Mouse (Mus musculus) macrophage (primary cell): ENCODE data around the gene Clec4a1. TPM values are rescaled to one million over a fixed set of nuclear protein-coding genes. Genes with fewer than 3 reads are reported as not detected.

Source experiments
- H3K27ac ChIP-seq: fragments of 350-480 bp; formaldehyde crosslinking; 2 replicates; pipeline ENCODE4 v1.9.0; 2021
- H3K36me3 ChIP-seq: fragments of 350-480 bp; formaldehyde crosslinking; 2 replicates; pipeline ENCODE4 v1.9.0; 2021; ENCODE audit errors: inconsistent target
- H3K4me3 ChIP-seq: fragments of 350-480 bp; formaldehyde crosslinking; 2 replicates; pipeline ENCODE4 v1.9.0; 2021; ENCODE audit errors: inconsistent target
- H3K79me2 ChIP-seq: fragments of 350-480 bp; formaldehyde crosslinking; 2 replicates; pipeline ENCODE4 v1.9.0; 2021; ENCODE audit errors: inconsistent target
- WGBS: methylation state at CpG from one replicate; pipeline ENCODE4 v1.1.7; 2026; ENCODE audit warnings: inconsistent platforms; ENCODE audit not compliant: missing documents; 5-methylcytosine and 5-hydroxymethylcytosine counted together
- polyA plus RNA-seq: library from polyadenylated mRNA; stranded (reverse); fragments of 250-400 nt; gene quantifications from 3 replicates; pipeline ENCODE4 v1.2.4, GENCODE M21; 2018; ENCODE audit warnings: inconsistent platforms
- total RNA-seq, 78 experiments: library from RNA; depleted of rRNA; stranded (reverse); fragments of 250-400 nt; gene quantifications; 1 replicate in 9 of 78; 2 replicates in 24 of 78; 3 replicates in 43 of 78; 4 replicates in 2 of 78; pipeline ENCODE4 v1.2.4; 2018; ENCODE audit warnings: inconsistent platforms in 56 of 78

Clec4a1 gene
- 100 to 1,000 TPM in 13 of 26 experiments, 10 to 100 TPM in 13; 28.6 to 298 (median 102) TPM for total RNA-seq (2018; cell fraction: chromatin; rRNA removed)
- 100 to 1,000 TPM; 149 to 740 (median 378) TPM for total RNA-seq (2018; cell fraction: cytosol; rRNA removed)
- total RNA-seq (2018; cell fraction: nucleus; rRNA removed): 100 to 1,000 TPM in 25 of 26 experiments, 10 to 100 TPM in 1; 48.5 to 598 (median 241) TPM
- 65.6 to 266 TPM (median 257 TPM) in 3 replicates for polyA plus RNA-seq

DNA sequence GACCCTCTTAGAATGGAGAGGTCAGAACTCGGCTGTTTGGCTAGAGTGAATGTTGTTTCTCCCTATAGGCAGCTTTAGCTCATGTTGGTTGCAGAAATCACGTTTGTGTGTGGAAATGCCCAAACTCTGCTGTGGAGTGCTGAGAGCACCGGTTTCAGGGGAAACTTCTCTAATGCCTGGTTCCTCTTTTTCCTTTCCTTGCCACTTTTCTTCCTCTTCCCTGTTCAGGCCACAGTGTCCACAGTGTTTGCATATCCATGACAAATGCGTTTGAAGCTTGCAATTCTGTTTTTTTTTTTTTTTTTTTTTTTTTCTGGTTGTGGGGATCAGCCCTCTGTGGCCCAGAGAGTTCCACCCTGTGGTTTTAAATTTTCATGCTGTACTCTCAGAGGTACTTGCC, at the start of gene Clec4a1:
TSS of gene Clec4a1 (plus strand) at position 398 of the 400 bp plus-strand sequence.
- Histone ChIP-seq H3K36me3 (peaks cover 7% of the 10 kb centered on the region; the same call in 1 of the 2 replicates), H3K4me3 (peak within 1 kb of the TSS; percentile 22), H3K27ac (peak within 1 kb of the TSS; percentile 95), H3K79me2 (peaks cover 47% of the 10 kb centered on the region; the same call in 1 of the 2 replicates)
- WGBS: 0% methylated on average over 4 of the region's 4 CpGs

DNA sequence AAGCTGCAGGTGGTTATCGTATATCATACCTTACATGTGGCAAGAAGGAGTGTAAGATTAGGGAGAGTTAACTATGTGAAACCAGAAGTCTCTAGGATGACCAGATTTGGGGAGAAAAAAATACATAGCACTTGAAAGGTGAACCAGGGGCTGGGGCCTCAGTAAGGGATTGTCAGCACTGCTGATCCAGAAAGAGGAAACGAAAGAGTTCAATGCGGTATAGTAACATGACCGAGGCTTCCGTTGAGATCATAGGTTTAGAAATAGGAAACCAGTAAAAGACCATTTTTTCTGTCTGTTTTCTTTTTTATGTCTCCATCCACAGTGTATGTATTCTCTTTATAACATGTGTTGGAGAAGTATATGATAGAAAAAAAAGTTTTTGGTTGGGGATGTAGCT, 48.8 kb upstream of the Clec4a1 start:
- Histone ChIP-seq H3K27ac (peak overlapping the region; percentile 99), H3K79me2 (peaks cover 49% of the 10 kb centered on the region), H3K36me3 (peaks cover 6% of the 10 kb centered on the region; the same call in 1 of the 2 replicates), H3K4me3 (no peak overlapping the region)
- 0% methylated on average over 5 of the region's 5 CpGs for WGBS

DNA sequence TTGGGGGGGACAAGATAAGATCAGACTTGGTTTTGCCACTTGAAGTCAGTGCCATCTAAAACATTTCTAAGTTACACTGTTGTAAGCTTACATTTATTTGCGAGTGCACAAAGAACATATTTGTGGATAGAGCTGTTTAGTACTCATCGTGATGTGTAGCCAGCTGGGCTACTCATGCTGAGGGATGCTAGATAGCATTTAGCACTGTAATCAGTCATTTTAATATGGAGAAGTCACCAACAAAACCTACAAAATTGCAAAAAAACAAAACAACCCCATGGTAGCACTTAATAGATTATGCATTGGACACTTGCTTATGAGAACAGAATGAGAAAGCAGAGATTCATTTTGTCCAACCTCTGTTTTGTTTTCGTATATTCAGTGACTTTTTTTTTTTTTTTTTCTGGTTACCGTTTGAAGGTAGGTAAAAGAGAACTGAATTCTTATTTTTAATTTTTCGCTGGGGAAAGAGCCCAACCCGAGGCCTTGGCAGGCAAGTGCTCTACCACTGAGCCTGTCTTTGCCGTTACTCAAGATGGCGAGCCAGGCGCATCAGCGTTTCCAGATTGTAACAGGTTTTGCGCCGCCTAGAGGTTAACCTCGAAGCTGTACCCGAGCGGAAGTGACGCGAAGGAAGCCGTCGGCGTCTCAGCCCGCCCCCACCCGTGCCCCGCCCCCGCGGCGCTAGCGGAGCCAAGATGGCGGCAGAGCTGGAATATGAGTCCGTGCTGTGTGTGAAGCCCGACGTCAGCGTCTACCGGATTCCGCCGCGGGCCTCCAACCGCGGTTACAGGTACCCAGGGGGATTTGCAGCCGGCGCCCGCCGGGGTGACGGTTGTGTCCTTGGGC, 47.6 kb upstream of the Clec4a1 start, which contains the start of gene Necap1:
TSS of gene Necap1 (plus strand) at position 604 of the 849 bp plus-strand sequence.
- 9% methylated on average over 36 of the region's 43 CpGs for WGBS
- Histone ChIP-seq H3K36me3 (peaks cover 17% of the 10 kb centered on the region; the same call in 1 of the 2 replicates), H3K27ac (peak within 1 kb of the TSS; percentile 99), H3K4me3 (peak within 1 kb of the TSS; percentile 78), H3K79me2 (peaks cover 62% of the 10 kb centered on the region)

DNA sequence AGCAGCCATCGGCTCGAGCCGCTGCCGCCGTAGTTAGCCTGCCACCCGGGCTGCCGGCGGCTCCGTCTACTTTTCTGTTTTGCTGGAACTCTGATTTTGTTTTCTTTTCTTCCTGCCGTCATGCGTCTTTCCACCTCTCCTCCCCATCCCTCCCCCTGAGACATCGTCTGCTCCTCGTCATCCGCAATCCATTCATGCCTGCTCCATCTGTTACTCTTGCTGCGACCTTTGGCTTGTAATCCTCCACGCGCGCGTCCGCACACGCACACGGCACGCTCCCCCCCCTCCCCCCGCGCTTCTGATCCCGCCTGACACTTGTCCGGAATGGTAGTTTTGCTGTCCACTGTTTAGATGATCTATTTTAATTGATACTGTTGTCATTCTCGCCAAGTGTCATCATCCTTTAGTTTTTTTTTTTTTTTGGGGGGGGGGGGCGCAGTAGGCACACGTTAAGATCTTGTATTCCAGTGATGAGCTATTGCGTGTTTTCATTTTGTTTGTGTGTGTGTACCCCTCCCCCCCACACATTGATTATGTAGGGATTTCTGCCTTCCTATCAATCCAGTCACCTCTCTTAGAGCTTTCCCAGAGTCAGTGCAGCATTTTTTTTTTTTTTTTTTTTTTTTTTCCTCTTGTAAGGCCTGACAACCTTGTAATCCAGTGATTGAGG, 46.8 kb upstream of the Clec4a1 start:
- H3K36me3 ChIP-seq: peaks cover 24% of the 10 kb centered on the region; the same call in 1 of the 2 replicates
- WGBS: 0% methylated on average over 20 of the region's 31 CpGs
- H3K79me2 ChIP-seq: peaks cover 70% of the 10 kb centered on the region
- H3K4me3 ChIP-seq: peak overlapping the region; percentile 78
- peak overlapping the region; percentile 99 for H3K27ac ChIP-seq

DNA sequence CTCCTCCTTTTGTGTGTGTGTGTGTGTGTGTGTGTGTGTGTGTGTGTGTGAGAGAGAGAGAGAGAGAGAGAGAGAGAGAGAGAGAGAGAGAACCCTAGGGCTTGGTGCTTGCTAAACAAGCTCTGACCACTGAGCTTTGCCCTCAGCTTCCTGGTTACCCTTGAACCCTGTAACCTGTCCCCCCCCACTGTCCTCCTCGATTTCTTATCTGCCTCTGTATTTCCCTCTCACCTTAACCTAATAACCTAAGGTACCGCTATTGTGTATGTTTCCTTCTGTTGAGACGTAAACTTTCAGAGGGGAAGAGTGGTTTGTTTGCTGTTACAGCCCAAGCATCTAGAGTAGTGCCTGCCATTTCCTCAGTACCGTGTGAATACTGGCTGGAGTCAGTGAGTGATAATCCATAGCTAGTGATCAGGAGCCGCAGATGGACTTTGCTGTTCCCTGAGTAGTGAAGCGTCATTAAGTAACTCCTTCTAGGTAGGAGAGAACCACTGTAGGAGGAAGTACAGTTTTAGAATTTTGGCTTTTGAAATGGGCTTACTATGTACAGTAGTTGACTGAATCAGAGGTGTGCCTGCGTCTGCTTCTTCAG, 42.4 kb upstream of the Clec4a1 start:
- H3K27ac ChIP-seq: no peak overlapping the region
- 82% methylated on average over 7 of the region's 7 CpGs for WGBS

DNA sequence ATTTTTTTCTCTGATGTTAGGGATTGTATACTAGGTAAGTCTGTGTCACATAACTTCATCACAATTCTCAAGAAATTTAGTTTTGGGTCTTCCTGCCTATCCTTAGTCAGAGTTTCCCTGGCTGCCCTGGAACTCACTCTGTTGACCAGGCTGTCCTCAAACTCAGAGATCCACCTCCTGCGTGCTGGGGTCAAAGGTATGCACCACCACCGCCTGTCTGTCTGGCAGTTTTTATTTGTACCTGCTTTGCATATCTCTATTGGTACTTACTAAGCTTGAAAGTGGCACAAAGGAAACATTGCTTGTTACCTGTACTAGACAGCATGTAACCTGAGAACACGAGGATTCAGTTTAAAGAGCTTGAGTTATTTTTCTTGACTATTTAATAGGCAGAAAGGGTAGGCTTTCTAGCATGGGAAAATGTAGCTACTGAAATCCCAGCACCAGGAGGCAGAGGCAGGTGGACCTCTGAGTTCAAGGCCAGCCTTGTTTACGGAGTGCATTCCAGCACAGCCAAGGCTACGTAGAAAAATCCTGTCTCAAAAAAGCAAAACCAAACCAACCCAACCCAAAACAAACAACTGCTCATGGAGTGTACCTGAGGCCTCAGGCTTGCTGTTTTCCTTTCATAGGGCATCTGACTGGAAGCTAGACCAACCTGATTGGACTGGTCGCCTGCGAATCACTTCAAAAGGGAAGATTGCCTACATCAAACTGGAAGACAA, 41.7 kb upstream of the Clec4a1 start:
- H3K4me3 ChIP-seq: no peak overlapping the region
- peaks cover 96% of the 10 kb centered on the region for H3K79me2 ChIP-seq
- 87% methylated on average over 7 of the region's 7 CpGs for whole genome bisulfite sequencing
- no peak overlapping the region for H3K27ac ChIP-seq
- peaks cover 72% of the 10 kb centered on the region for H3K36me3 ChIP-seq

More for the DNA sequence above, 42.4 kb upstream of the Clec4a1 start:
- H3K79me2 ChIP-seq: peaks cover 95% of the 10 kb centered on the region
- peaks cover 65% of the 10 kb centered on the region for H3K36me3 ChIP-seq
- no peak overlapping the region for H3K4me3 ChIP-seq

DNA sequence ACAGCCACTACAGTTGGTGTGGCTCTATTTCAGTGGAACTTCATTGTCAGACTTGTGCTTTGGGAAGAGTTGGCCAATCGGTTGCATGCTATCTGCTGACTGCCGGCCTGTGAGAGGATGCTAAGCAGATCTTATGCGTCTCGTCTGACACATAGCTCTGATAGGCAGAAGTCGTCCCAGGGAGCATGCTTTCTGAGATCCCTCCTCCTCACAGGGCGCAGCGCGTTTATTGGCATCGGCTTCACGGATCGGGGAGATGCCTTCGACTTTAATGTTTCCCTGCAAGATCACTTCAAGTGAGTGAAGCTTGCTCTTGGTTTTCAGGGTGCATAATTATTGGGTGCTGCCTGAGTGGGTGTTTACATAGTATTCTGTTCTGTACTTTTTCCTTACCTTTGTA, 40.4 kb upstream of the Clec4a1 start:
- WGBS: 95% methylated on average over 12 of the region's 12 CpGs
- Histone ChIP-seq H3K79me2 (peaks cover 83% of the 10 kb centered on the region), H3K36me3 (peaks cover 85% of the 10 kb centered on the region), H3K4me3 (no peak overlapping the region), H3K27ac (no peak overlapping the region)

DNA sequence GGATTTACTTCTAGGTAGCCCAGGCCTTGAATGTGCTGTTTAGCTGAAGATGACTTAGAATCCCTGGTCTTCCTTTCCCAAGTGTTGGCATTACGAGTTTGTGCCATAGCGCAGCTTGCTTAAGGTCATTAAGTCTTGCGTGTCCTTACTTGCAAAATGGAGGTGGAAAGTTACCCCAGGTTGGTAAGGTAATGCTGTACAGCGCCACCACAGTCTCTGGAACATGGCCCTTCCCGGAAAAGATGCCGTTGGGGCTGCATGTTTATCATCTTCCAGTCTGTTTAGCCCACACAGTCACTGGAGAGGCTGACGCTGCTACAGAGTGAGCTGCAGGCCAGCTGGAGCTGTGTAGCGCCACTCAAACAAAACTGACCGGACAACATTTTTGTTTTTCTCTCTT, 38.0 kb upstream of the Clec4a1 start:
- WGBS: 95% methylated on average over 9 of the region's 9 CpGs
- H3K27ac ChIP-seq: no peak overlapping the region
- no peak overlapping the region for H3K4me3 ChIP-seq
- peaks cover 95% of the 10 kb centered on the region for H3K36me3 ChIP-seq
- H3K79me2 ChIP-seq: peaks cover 59% of the 10 kb centered on the region

DNA sequence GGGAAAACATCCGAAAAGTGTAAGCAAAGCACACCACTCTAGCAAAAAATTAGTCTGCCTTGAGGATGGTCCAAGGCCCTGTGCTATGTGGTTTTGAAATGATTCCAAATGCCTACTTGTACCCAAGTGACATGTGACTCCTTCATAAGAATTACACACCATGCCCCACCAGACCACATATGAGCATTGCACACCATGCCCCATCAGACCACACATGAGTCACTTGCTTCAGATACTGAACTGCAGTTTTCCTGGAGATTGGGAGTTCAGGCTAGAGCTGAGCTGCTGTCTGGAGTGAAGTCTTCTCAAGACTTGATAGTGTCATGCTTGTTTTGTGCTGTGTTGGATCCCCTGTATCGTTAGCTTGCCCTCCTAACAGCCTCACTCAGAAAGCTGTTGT, 32.0 kb upstream of the Clec4a1 start:
- H3K4me3 ChIP-seq: no peak overlapping the region
- H3K27ac ChIP-seq: no peak overlapping the region
- peaks cover 3% of the 10 kb centered on the region; the same call in 1 of the 2 replicates for H3K79me2 ChIP-seq
- H3K36me3 ChIP-seq: peaks cover 54% of the 10 kb centered on the region
- WGBS: 100% methylated on average over 2 of the region's 2 CpGs

DNA sequence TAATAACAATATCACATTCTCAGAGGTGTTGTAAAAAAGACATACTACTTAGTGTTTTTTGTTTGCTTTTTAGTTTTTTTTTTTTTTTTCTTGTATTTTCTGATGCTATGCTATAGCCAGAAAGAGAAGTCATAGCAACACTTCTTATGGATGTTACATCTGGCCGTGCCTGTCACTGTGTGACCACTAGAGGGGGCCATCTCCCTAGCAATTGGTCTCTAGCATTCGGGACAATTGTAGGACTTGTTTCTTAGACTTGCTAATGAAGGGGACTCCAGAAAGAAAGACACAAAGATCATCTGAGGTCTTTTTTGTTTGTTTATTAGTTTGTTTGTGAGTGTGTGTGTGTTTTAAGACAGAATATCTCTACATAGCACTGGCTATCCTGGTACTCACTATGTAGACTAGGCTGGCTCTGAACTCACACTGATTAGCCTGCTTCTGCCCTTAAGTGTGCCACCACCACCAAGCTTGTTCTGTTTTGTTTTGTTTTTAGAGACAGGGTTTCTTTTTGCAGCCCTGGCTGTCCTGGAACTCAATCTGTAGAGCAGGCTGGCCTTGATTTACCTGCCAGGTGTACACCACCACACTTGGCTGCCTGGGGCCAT, 29.1 kb upstream of the Clec4a1 start:
- WGBS: 0% methylated on average over 2 of the region's 2 CpGs
- Histone ChIP-seq H3K79me2 (no peaks in the 10 kb centered on the region), H3K4me3 (no peak overlapping the region), H3K27ac (no peak overlapping the region), H3K36me3 (peaks cover 45% of the 10 kb centered on the region)

DNA sequence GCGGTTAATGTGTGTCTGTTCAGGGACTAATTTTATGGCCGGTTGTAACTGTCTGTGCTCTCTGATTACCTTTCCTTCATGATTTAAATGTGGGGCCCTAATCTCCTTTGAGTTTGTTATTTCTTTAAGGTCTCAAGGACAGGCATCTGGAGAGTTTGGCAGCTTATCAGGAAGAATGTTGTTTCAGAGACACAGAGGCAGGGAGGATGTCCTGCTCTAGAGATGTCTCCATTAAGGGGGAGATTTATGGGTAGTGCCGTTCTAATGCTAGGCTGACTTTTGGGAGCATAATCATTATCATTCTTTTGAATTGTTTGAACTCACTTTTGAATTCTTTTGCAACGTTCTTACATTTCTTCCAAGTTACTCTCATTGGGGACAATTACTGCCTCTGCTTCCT, 1.7 kb upstream of the Clec4a1 start:
- peak overlapping the region; percentile 95 for H3K27ac ChIP-seq
- WGBS: 80% methylated on average over 4 of the region's 4 CpGs
- H3K79me2 ChIP-seq: peaks cover 32% of the 10 kb centered on the region; the same call in 1 of the 2 replicates
- no peak overlapping the region for H3K4me3 ChIP-seq
- no peaks in the 10 kb centered on the region for H3K36me3 ChIP-seq

DNA sequence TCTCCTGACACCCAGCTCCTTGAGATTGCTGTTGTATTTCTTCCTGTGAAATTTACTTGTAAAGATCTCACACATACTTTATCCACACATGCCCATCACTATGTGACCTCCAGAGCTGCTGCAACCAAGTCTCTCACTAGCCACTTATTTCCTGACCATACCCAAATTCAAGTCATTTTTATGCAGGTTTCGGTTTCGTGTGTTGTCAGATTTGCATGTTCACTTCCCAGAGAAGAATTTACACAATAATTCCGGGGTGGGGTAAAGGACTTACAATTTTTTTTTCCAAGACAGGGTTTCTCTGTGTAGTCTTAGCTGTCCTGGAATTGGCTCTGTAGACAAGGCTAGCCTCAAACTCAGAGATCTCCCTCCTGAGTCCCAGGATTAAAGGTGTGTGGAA, 13.2 kb downstream of the Clec4a1 start:
- Histone ChIP-seq H3K27ac (peak overlapping the region; percentile 40), H3K36me3 (peaks cover 34% of the 10 kb centered on the region), H3K4me3 (no peak overlapping the region), H3K79me2 (no peaks in the 10 kb centered on the region; the same call in 1 of the 2 replicates)
- 0% methylated on average over 3 of the region's 3 CpGs for WGBS

DNA sequence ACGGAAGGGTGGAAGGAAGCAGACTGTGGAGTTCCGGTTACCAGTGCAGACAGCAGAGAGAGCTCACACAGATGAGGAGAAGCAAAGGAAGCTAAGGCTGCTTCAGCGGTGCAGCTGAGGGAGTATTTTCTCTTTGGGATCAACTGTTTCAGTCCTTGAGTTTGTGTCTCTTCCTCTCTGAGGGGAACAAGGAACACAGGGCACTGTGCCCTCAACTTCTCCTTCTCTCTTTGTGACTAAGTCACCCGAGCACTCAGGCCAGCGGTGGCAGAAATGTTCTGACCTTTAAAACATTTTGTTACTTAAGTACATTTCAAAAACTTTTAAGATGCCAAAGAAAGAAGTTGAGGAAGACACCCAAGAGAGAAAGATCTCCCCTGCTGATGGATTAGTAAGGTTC, 18.0 kb downstream of the Clec4a1 start:
- H3K27ac ChIP-seq: peak overlapping the region; percentile 63
- no peaks in the 10 kb centered on the region for H3K36me3 ChIP-seq
- no peaks in the 10 kb centered on the region for H3K79me2 ChIP-seq
- WGBS: 26% methylated on average over 5 of the region's 5 CpGs
- no peak overlapping the region for H3K4me3 ChIP-seq
